Mouse (Mus musculus) midbrain, postnatal 0 days (tissue): ENCODE results near the gene Slc5a3. TPM values are rescaled to one million over a fixed set of nuclear protein-coding genes. Genes with fewer than 3 reads are reported as not detected.

Source experiments
- ATAC-seq: fragments of 200-750 bp; cut with Nextera tagmentation; 2 replicates; pipeline ENCODE4 v1.8.0; 2017; ENCODE audit warnings: moderate number of reproducible peaks, mild to moderate bottlenecking, moderate TSS enrichment, moderate library complexity; ENCODE audit not compliant: low FRiP score
- DNase-seq: peaks from one replicate; pipeline ENCODE4 v3.0.0-alpha.2; 2015; ENCODE audit warnings: low spot score
- H3K27ac ChIP-seq: fragments of 300-500 bp; sonication (generic); 2 replicates; pipeline ENCODE4 v1.5.1; 2014; ENCODE audit warnings: low read depth, mild to moderate bottlenecking, low read length, mixed read lengths
- H3K27me3 ChIP-seq: fragments of 300-500 bp; sonication (generic); 2 replicates; pipeline ENCODE4 v1.6.1; 2014; ENCODE audit warnings: low read length, control low read depth, mixed read lengths; ENCODE audit not compliant: insufficient read depth
- H3K36me3 ChIP-seq: fragments of 300-500 bp; sonication (generic); 2 replicates; pipeline ENCODE4 v1.6.1; 2014; ENCODE audit warnings: low read length, control low read depth, mixed read lengths; ENCODE audit not compliant: insufficient read depth
- H3K4me1 ChIP-seq: fragments of 300-500 bp; sonication (generic); 2 replicates; pipeline ENCODE4 v1.6.1; 2014; ENCODE audit warnings: mild to moderate bottlenecking, control low read depth, antibody characterized with exemption, low read length, mixed read lengths; ENCODE audit not compliant: insufficient read depth
- H3K4me2 ChIP-seq: fragments of 300-500 bp; sonication (generic); 2 replicates; pipeline ENCODE4 v1.6.1; 2014; ENCODE audit warnings: low read depth, mild to moderate bottlenecking, low read length, mixed read lengths; ENCODE audit not compliant: poor library complexity, severe bottlenecking
- H3K4me3 ChIP-seq: fragments of 300-500 bp; sonication (generic); 2 replicates; pipeline ENCODE4 v1.5.1; 2014; ENCODE audit warnings: low read depth, mild to moderate bottlenecking, low read length, moderate library complexity
- H3K9ac ChIP-seq: fragments of 300-500 bp; sonication (generic); replicated peaks from 2 replicates; pipeline ENCODE4 v1.6.1; 2014; ENCODE audit warnings: mild to moderate bottlenecking, low read length, moderate library complexity, mixed read lengths; ENCODE audit not compliant: poor library complexity, severe bottlenecking
- H3K9me3 ChIP-seq: fragments of 300-500 bp; sonication (generic); 2 replicates; pipeline ENCODE4 v1.6.1; 2016; ENCODE audit warnings: low read length, control low read depth
- CTCF ChIP-seq: IDR thresholded peaks from 2 replicates; pipeline ENCODE4 v1.5.1; 2016; ENCODE audit warnings: antibody characterized with exemption, mild to moderate bottlenecking
- WGBS: fragments of 180-500 bp; shearing (Covaris S2); extraction: QIAGEN DNeasy Blood & Tissue Kit; methylation state at CpG from one replicate; pipeline ENCODE4 v1.1.7; 2014; 5-methylcytosine and 5-hydroxymethylcytosine counted together
- polyA plus RNA-seq: library from polyadenylated mRNA; unstranded; fragments of >200 nt; fragmentation: Nextera tagmentation; extraction: Ambion mirVana; gene quantifications from 2 replicates; pipeline ENCODE4 v1.2.1, GENCODE M21; 2015
- total RNA-seq: library from RNA; depleted of rRNA; stranded (reverse); fragments of >200 nt; gene quantifications from 2 replicates; pipeline ENCODE4 v1.2.3, GENCODE M21; 2014

The Slc5a3 gene
- total and polyA plus RNA-seq, 2 experiments from 2014 or later = 12.0 to 40.0 TPM

GRCm38 (mm10) chr16:92060213-92060612, 2.1 kb downstream of the Slc5a3 start:
- WGBS = 65% methylated on average over 3 of the region's 3 CpGs
- no peaks in the 10 kb centered on the region for H3K27me3 ChIP-seq
- TF ChIP-seq CTCF = no peak
- H3K9ac ChIP-seq = 0 out of 2 replicates have a peak overlapping the region, but pooled peaks have one; percentile 36
- no peak for ATAC-seq
- H3K4me3 ChIP-seq = peak overlapping the region; percentile 81; the same call in 1 of the 2 replicates
- H3K27ac ChIP-seq = no peak overlapping the region
- H3K4me1 ChIP-seq = peaks cover 13% of the 10 kb centered on the region
- H3K4me2 ChIP-seq = peak overlapping the region; percentile 82
- no peak for DNase-seq
- no peaks in the 10 kb centered on the region for H3K9me3 ChIP-seq
- 0 out of 2 replicates have a peak, but pooled peaks cover 4% of the 10 kb centered on the region for H3K36me3 ChIP-seq

- H3K9ac ChIP-seq = no peak overlapping the region
- H3K4me2 ChIP-seq = no peak overlapping the region
- ATAC-seq (no peak), DNase-seq (no peak)
- peaks cover 13% of the 10 kb centered on the region for H3K4me1 ChIP-seq
- 0 out of 2 replicates have a peak, but pooled peaks cover 4% of the 10 kb centered on the region for H3K36me3 ChIP-seq
- no peak overlapping the region for H3K27ac ChIP-seq
- H3K4me3 ChIP-seq = no peak overlapping the region
- no peak for TF ChIP-seq CTCF
- WGBS = 91% methylated on average over 7 of the region's 7 CpGs
- H3K27me3 ChIP-seq = no peaks in the 10 kb centered on the region
- no peaks in the 10 kb centered on the region for H3K9me3 ChIP-seq
Observed at GRCm38 (mm10) chr16:92061586-92061985, 3.5 kb downstream of the Slc5a3 start.

- H3K4me3 ChIP-seq = no peak overlapping the region
- no peaks in the 10 kb centered on the region for H3K9me3 ChIP-seq
- H3K27me3 ChIP-seq = no peaks in the 10 kb centered on the region
- no peak for DNase-seq
- no peak overlapping the region for H3K9ac ChIP-seq
- H3K27ac ChIP-seq = no peak overlapping the region
- no peak overlapping the region for H3K4me2 ChIP-seq
- H3K4me1 ChIP-seq = peaks cover 13% of the 10 kb centered on the region
- peaks cover 10% of the 10 kb centered on the region; the same call in 1 of the 2 replicates for H3K36me3 ChIP-seq
- ATAC-seq = no peak
- TF ChIP-seq CTCF = 0 out of 2 replicates have a peak, but pooled peaks have one; percentile 26
- WGBS = 97% methylated on average over 1 of the region's 1 CpGs
Observed at GRCm38 (mm10) chr16:92062832-92063231, 4.7 kb downstream of the Slc5a3 start.

- Histone ChIP-seq H3K27ac (no peak overlapping the region), H3K36me3 (peaks cover 23% of the 10 kb centered on the region; the same call in 1 of the 2 replicates), H3K4me3 (no peak overlapping the region), H3K27me3 (no peaks in the 10 kb centered on the region), H3K4me2 (no peak overlapping the region), H3K9me3 (no peaks in the 10 kb centered on the region), H3K9ac (no peak overlapping the region), H3K4me1 (peaks cover 13% of the 10 kb centered on the region)
- ATAC-seq (no peak), DNase-seq (no peak)
- no peak for TF ChIP-seq CTCF
- WGBS = 89% methylated on average over 2 of the region's 2 CpGs
Observed at GRCm38 (mm10) chr16:92064801-92065200, 6.7 kb downstream of the Slc5a3 start.

- no peak overlapping the region for H3K4me3 ChIP-seq
Observed at GRCm38 (mm10) chr16:92070338-92070737, 12.2 kb downstream of the Slc5a3 start.

GRCm38 (mm10) chr16:92076797-92077196, 18.7 kb downstream of the Slc5a3 start:
- no peak overlapping the region for H3K4me2 ChIP-seq
- H3K4me1 ChIP-seq = no peaks in the 10 kb centered on the region
- H3K27me3 ChIP-seq = no peaks in the 10 kb centered on the region
- peaks cover 13% of the 10 kb centered on the region for H3K36me3 ChIP-seq
- DNase-seq (no peak), ATAC-seq (no peak)
- H3K9me3 ChIP-seq = no peaks in the 10 kb centered on the region
- TF ChIP-seq CTCF = no peak
- H3K27ac ChIP-seq = no peak overlapping the region
- WGBS = 97% methylated on average over 8 of the region's 8 CpGs
- H3K4me3 ChIP-seq = no peak overlapping the region
- H3K9ac ChIP-seq = no peak overlapping the region

More at GRCm38 (mm10) chr16:92070338-92070737, 12.2 kb downstream of the Slc5a3 start:
- 97% methylated on average over 8 of the region's 8 CpGs for WGBS
- DNase-seq = no peak
- H3K27me3 ChIP-seq = no peaks in the 10 kb centered on the region
- no peak for ATAC-seq
- H3K27ac ChIP-seq = no peak overlapping the region
- no peak overlapping the region for H3K4me2 ChIP-seq
- no peaks in the 10 kb centered on the region for H3K9me3 ChIP-seq
- TF ChIP-seq CTCF = no peak
- H3K36me3 ChIP-seq = peaks cover 27% of the 10 kb centered on the region; the same call in 1 of the 2 replicates
- no peaks in the 10 kb centered on the region for H3K4me1 ChIP-seq
- H3K9ac ChIP-seq = no peak overlapping the region
